Mouse (Mus musculus) liver, postnatal 0 days (tissue): Measurements from ENCODE around the gene Nr1d1. TPM values are rescaled to one million over a fixed set of nuclear protein-coding genes. Genes with fewer than 3 reads are reported as not detected.

Experiments
- ATAC-seq: fragments of 200-750 bp; cut with Nextera tagmentation; 2 replicates; pipeline ENCODE4 v1.8.0; 2017; ENCODE audit warnings: mild to moderate bottlenecking, moderate library complexity
- DNase-seq: peaks from one replicate; pipeline ENCODE4 v3.0.0-alpha.2; 2016
- H3K27ac ChIP-seq: fragments of 300-500 bp; sonication (generic); 2 replicates; pipeline ENCODE4 v1.5.1; 2014; ENCODE audit warnings: antibody characterized with exemption, moderate library complexity, mild to moderate bottlenecking, low read depth
- H3K27me3 ChIP-seq: fragments of 300-500 bp; sonication (generic); 2 replicates; pipeline ENCODE4 v1.6.1; 2014; ENCODE audit warnings: low read length, control low read depth, mixed read lengths; ENCODE audit not compliant: insufficient read depth
- H3K36me3 ChIP-seq: fragments of 300-500 bp; sonication (generic); replicated peaks from 2 replicates; pipeline ENCODE4 v1.6.1; 2014; ENCODE audit warnings: mild to moderate bottlenecking, control low read depth, low read length, moderate library complexity, mixed read lengths; ENCODE audit not compliant: insufficient read depth
- H3K4me1 ChIP-seq: fragments of 300-500 bp; sonication (generic); 2 replicates; pipeline ENCODE4 v1.6.1; 2014; ENCODE audit warnings: antibody characterized with exemption, mild to moderate bottlenecking, control low read depth; ENCODE audit not compliant: insufficient read depth
- H3K4me2 ChIP-seq: fragments of 300-500 bp; sonication (generic); 2 replicates; pipeline ENCODE4 v1.6.1; 2014; ENCODE audit warnings: low read depth, mild to moderate bottlenecking, low read length, moderate library complexity, mixed read lengths
- H3K4me3 ChIP-seq: fragments of 300-500 bp; sonication (generic); 2 replicates; pipeline ENCODE4 v1.5.1; 2014; ENCODE audit warnings: low read depth, low read length
- H3K9ac ChIP-seq: fragments of 300-500 bp; sonication (generic); replicated peaks from 2 replicates; pipeline ENCODE4 v1.6.1; 2014; ENCODE audit warnings: mild to moderate bottlenecking, moderate library complexity
- H3K9me3 ChIP-seq: fragments of 300-500 bp; sonication (generic); 2 replicates; pipeline ENCODE4 v1.6.1; 2016; ENCODE audit warnings: mild to moderate bottlenecking, control low read depth, low read length, mixed read lengths
- CTCF ChIP-seq: sonication (generic); IDR thresholded peaks from 2 replicates; pipeline ENCODE4 v1.5.1; 2016; ENCODE audit warnings: antibody characterized with exemption, low read depth
- EP300 ChIP-seq: IDR thresholded peaks from 2 replicates; pipeline ENCODE4 v1.6.1; 2016; ENCODE audit warnings: antibody characterized with exemption, low read depth, mild to moderate bottlenecking
- WGBS: fragments of 180-500 bp; shearing (Covaris S2); extraction: QIAGEN DNeasy Blood & Tissue Kit; methylation state at CpG from one replicate; pipeline ENCODE4 v1.1.7; 2014; ENCODE audit not compliant: insufficient replicate concordance; 5-methylcytosine and 5-hydroxymethylcytosine counted together
- polyA plus RNA-seq: library from polyadenylated mRNA; unstranded; fragments of >200 nt; fragmentation: Nextera tagmentation; extraction: Ambion mirVana; gene quantifications from 2 replicates; pipeline ENCODE4 v1.2.1, GENCODE M21; 2015

Gene Nr1d1
- polyA plus RNA-seq, 1 experiment from 2014 or later: 4.2 TPM

- Histone ChIP-seq H3K9me3 (peaks cover 5% of the 10 kb centered on the region; the same call in 1 of the 2 replicates), H3K27me3 (no peaks in the 10 kb centered on the region), H3K36me3 (no peaks in the 10 kb centered on the region), H3K9ac (no peak overlapping the region), H3K4me1 (peaks cover 13% of the 10 kb centered on the region), H3K4me2 (no peak overlapping the region), H3K27ac (no peak overlapping the region), H3K4me3 (no peak overlapping the region)
- ATAC-seq (no peak), DNase-seq (no peak)
- TF ChIP-seq CTCF (no peak), EP300 (no peak)
- 71% methylated on average over 1 of the region's 1 CpGs for WGBS
These were observed 39.0 kb downstream of the Nr1d1 start for GRCm38 (mm10) chr11:98736176-98736575.

GRCm38 (mm10) chr11:98735111-98735510, 40.0 kb downstream of the Nr1d1 start:
- no peak overlapping the region for H3K27ac ChIP-seq
- no peak overlapping the region for H3K4me2 ChIP-seq
- peaks cover 4% of the 10 kb centered on the region for H3K4me1 ChIP-seq
- no peak for DNase-seq
- H3K9ac ChIP-seq: no peak overlapping the region
- no peaks in the 10 kb centered on the region for H3K36me3 ChIP-seq
- H3K27me3 ChIP-seq: no peaks in the 10 kb centered on the region
- ATAC-seq: no peak
- no peak overlapping the region for H3K4me3 ChIP-seq
- WGBS: 88% methylated on average over 4 of the region's 4 CpGs
- peaks cover 5% of the 10 kb centered on the region; the same call in 1 of the 2 replicates for H3K9me3 ChIP-seq
- TF ChIP-seq EP300 (no peak), CTCF (no peak)

GRCm38 (mm10) chr11:98734020-98734419, 41.1 kb downstream of the Nr1d1 start:
- Histone ChIP-seq H3K9ac (no peak overlapping the region), H3K36me3 (no peaks in the 10 kb centered on the region), H3K27ac (no peak overlapping the region), H3K9me3 (peaks cover 5% of the 10 kb centered on the region; the same call in 1 of the 2 replicates), H3K4me3 (no peak overlapping the region), H3K4me1 (no peaks in the 10 kb centered on the region; the same call in 1 of the 2 replicates), H3K4me2 (no peak overlapping the region), H3K27me3 (no peaks in the 10 kb centered on the region)
- DNase-seq: no peak
- TF ChIP-seq CTCF (peak; percentile 51), EP300 (no peak)
- ATAC-seq: no peak
- 68% methylated on average over 3 of the region's 3 CpGs for WGBS

- no peak for DNase-seq
- no peak overlapping the region for H3K9ac ChIP-seq
- H3K4me1 ChIP-seq: peaks cover 5% of the 10 kb centered on the region
- H3K9me3 ChIP-seq: peaks cover 5% of the 10 kb centered on the region; the same call in 1 of the 2 replicates
- no peak for TF ChIP-seq EP300
- no peak for TF ChIP-seq CTCF
- H3K4me3 ChIP-seq: no peak overlapping the region
- no peak overlapping the region for H3K4me2 ChIP-seq
- ATAC-seq: no peak
- no peak overlapping the region for H3K27ac ChIP-seq
- no peaks in the 10 kb centered on the region for H3K27me3 ChIP-seq
- WGBS: 61% methylated on average over 5 of the region's 5 CpGs
- H3K36me3 ChIP-seq: 0 out of 2 replicates have a peak, but pooled peaks cover 5% of the 10 kb centered on the region
These were observed 44.0 kb downstream of the Nr1d1 start for GRCm38 (mm10) chr11:98731134-98731533.

- peaks cover 5% of the 10 kb centered on the region; the same call in 1 of the 2 replicates for H3K9me3 ChIP-seq
- 65% methylated on average over 4 of the region's 4 CpGs for WGBS
- H3K9ac ChIP-seq: no peak overlapping the region
- no peak for ATAC-seq
- H3K27me3 ChIP-seq: no peaks in the 10 kb centered on the region
- H3K36me3 ChIP-seq: 0 out of 2 replicates have a peak, but pooled peaks cover 5% of the 10 kb centered on the region
- no peak for DNase-seq
- TF ChIP-seq EP300: no peak
- TF ChIP-seq CTCF: no peak
- H3K4me2 ChIP-seq: no peak overlapping the region
- H3K4me1 ChIP-seq: peaks cover 5% of the 10 kb centered on the region
- H3K27ac ChIP-seq: no peak overlapping the region
- no peak overlapping the region for H3K4me3 ChIP-seq
These were observed 44.4 kb downstream of the Nr1d1 start for GRCm38 (mm10) chr11:98730727-98731126.

GRCm38 (mm10) chr11:98729119-98729588, 46.0 kb downstream of the Nr1d1 start, which contains the start of gene Med24:
Gene Med24, minus strand, starts transcription at chr11:98729435.
- peak; percentile 85 for DNase-seq
- peak; percentile 98 for ATAC-seq
- peak within 1 kb of the TSS; percentile 44; the same call in 1 of the 2 replicates for H3K27ac ChIP-seq
- peaks cover 5% of the 10 kb centered on the region for H3K4me1 ChIP-seq
- peak within 1 kb of the TSS; percentile 87 for H3K4me2 ChIP-seq
- TF ChIP-seq CTCF: no peak
- TF ChIP-seq EP300: no peak
- no peaks in the 10 kb centered on the region for H3K27me3 ChIP-seq
- under 1% methylated on average over 16 of the region's 16 CpGs for WGBS
- peak within 1 kb of the TSS; percentile 88 for H3K4me3 ChIP-seq
- 0 out of 2 replicates have a peak, but pooled peaks cover 7% of the 10 kb centered on the region for H3K36me3 ChIP-seq
- peaks cover 2% of the 10 kb centered on the region; the same call in 1 of the 2 replicates for H3K9me3 ChIP-seq
- H3K9ac ChIP-seq: peak within 1 kb of the TSS; percentile 70
